Mouse (Mus musculus) lung, embryonic 15.5 days (tissue): Measurements from ENCODE around the gene Padi6. TPM values are rescaled to one million over a fixed set of nuclear protein-coding genes. Genes with fewer than 3 reads are reported as not detected.

ENCODE experiments used
- ATAC-seq: fragments of 200-750 bp; cut with Nextera tagmentation; 2 replicates; pipeline ENCODE4 v1.8.0; 2017; ENCODE audit warnings: moderate number of reproducible peaks, borderline replicate concordance; ENCODE audit not compliant: low FRiP score, low TSS enrichment; ENCODE audit errors: extremely low read depth
- H3K27ac ChIP-seq: fragments of 300-500 bp; sonication (generic); 2 replicates; pipeline ENCODE4 v1.5.1; 2015; ENCODE audit warnings: moderate library complexity, mild to moderate bottlenecking, inconsistent platforms
- H3K27me3 ChIP-seq: fragments of 300-500 bp; sonication (generic); 2 replicates; pipeline ENCODE4 v1.6.1; 2015; ENCODE audit warnings: inconsistent platforms
- H3K36me3 ChIP-seq: fragments of 300-500 bp; sonication (generic); 2 replicates; pipeline ENCODE4 v1.6.1; 2015; ENCODE audit warnings: inconsistent platforms
- H3K4me1 ChIP-seq: fragments of 300-500 bp; sonication (generic); 2 replicates; pipeline ENCODE4 v1.6.1; 2015; ENCODE audit warnings: inconsistent platforms
- H3K4me2 ChIP-seq: fragments of 300-500 bp; sonication (generic); 2 replicates; pipeline ENCODE4 v1.6.1; 2015; ENCODE audit warnings: inconsistent platforms, mild to moderate bottlenecking, moderate library complexity
- H3K4me3 ChIP-seq: fragments of 300-500 bp; sonication (generic); 2 replicates; pipeline ENCODE4 v1.5.1; 2015; ENCODE audit warnings: mild to moderate bottlenecking, inconsistent platforms
- H3K9ac ChIP-seq: fragments of 300-500 bp; sonication (generic); 2 replicates; pipeline ENCODE4 v1.6.1; 2015; ENCODE audit warnings: inconsistent platforms
- H3K9me3 ChIP-seq: fragments of 300-500 bp; sonication (generic); 2 replicates; pipeline ENCODE4 v1.6.1; 2016; ENCODE audit warnings: inconsistent platforms
- WGBS: fragments of 180-500 bp; shearing (Covaris S2); methylation state at CpG from one replicate; pipeline ENCODE4 v1.1.7; 2015; 5-methylcytosine and 5-hydroxymethylcytosine counted together
- polyA plus RNA-seq: library from polyadenylated mRNA; unstranded; fragments of >200 nt; fragmentation: Nextera tagmentation; extraction: Ambion mirVana; gene quantifications from 2 replicates; pipeline ENCODE4 v1.2.1, GENCODE M21; 2015

The Padi6 gene
- 0.06 TPM in 1 of 2 replicates, not detected in the other for polyA plus RNA-seq

DNA sequence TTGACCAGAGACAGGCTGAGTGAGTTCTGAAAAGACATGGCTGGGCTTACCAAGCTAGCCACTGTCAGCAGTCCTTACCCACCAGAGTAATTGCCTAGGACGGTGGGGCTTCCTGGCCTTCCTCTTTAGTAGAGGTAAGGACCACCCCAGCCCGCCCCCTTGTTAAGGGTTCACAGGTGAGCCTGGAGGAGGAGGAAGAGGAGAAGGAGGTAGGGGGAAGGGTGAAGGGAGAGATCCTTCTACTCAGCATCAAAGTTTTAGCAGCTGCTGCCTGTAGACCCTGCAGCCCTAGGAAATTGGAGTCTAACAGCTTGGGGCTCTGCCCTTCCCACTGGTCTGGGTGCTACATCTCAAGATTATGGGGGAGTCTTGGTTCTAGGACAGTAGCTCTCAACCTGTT is at the start of gene Padi6:
Padi6 (minus strand) TSS at position 101 of the 400 bp plus-strand sequence.
- ATAC-seq = no peak
- Histone ChIP-seq H3K4me1 (peaks cover 1% of the 10 kb centered on the region; the same call in 1 of the 2 replicates), H3K4me3 (no peak within 1 kb of the TSS), H3K27ac (no peak within 1 kb of the TSS), H3K27me3 (no peaks in the 10 kb centered on the region), H3K4me2 (no peak within 1 kb of the TSS), H3K9ac (no peak within 1 kb of the TSS), H3K9me3 (no peaks in the 10 kb centered on the region), H3K36me3 (no peaks in the 10 kb centered on the region)
- 77% methylated on average over 2 of the region's 2 CpGs for WGBS

DNA sequence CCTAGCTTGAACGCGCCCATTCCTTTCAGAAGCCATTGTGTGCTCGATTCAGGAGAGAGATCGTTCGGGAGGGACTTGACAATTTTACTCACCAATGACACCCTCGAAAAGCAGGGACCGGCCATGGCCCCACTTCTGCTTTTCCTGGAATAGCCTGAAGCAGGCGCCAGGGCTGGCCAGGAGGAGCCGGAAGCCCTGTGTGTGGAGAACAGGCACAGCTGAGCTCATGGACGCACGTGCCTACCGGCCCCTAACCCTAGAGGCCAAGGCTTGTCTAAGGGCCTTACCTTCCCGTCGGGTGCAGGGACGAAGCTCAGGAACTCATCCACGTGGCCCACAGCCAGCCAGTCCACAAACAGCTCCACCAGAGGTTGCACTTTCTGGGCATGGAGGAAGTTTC is 48.6 kb upstream of the Padi6 start:
- 78% methylated on average over 16 of the region's 16 CpGs for WGBS
- Histone ChIP-seq H3K4me1 (no peaks in the 10 kb centered on the region), H3K4me2 (no peak overlapping the region), H3K27ac (no peak overlapping the region), H3K36me3 (no peaks in the 10 kb centered on the region), H3K9ac (no peak overlapping the region), H3K4me3 (no peak overlapping the region), H3K27me3 (no peaks in the 10 kb centered on the region), H3K9me3 (no peaks in the 10 kb centered on the region)
- no peak for ATAC-seq

DNA sequence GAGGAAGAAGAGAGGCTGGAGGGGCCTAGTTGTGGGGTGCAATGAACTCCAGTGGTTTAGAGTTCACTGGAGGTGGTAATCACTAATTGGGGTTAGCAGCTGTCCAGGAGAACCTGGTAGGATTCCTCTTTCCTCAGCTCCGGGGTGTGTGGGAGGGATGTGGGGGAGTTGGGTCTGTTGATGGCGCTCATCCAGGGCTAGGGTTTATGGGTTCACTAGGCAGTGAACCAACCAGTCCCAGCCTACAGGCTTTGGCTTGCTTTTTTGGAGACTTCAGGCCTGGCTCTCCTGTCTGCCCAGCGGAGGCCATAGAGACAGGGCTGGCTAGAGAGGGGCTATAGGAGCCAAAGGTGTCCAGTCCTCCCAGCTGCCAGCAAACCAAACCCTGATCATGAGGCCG is 47.5 kb upstream of the Padi6 start:
- H3K36me3 ChIP-seq = no peaks in the 10 kb centered on the region
- H3K27ac ChIP-seq = no peak overlapping the region
- no peak overlapping the region for H3K4me3 ChIP-seq
- no peaks in the 10 kb centered on the region for H3K9me3 ChIP-seq
- no peak overlapping the region for H3K9ac ChIP-seq
- H3K4me2 ChIP-seq = no peak overlapping the region
- WGBS = 78% methylated on average over 4 of the region's 4 CpGs
- ATAC-seq = no peak
- H3K4me1 ChIP-seq = no peaks in the 10 kb centered on the region
- no peaks in the 10 kb centered on the region for H3K27me3 ChIP-seq

DNA sequence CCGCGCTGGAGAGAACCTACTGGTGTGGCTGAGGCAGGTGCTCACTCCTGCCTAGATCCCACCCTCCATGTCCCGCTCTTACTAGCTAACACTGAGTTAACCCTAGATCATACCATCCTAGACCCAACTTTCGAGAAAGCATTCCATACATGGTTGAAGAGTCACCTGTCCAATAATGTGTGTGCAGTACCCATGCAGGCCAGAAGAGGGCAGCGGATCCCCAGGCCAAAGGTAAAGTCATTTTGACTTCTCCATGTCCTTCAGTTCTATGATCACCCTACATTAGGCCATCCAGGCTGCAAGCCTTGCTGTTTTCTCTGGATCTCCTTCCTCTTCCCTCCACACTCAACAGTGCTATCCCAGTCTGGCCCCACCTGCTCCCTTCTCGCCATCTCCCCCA is 46.5 kb upstream of the Padi6 start:
- Histone ChIP-seq H3K27ac (no peak overlapping the region), H3K4me3 (no peak overlapping the region), H3K27me3 (no peaks in the 10 kb centered on the region), H3K9me3 (no peaks in the 10 kb centered on the region), H3K4me1 (no peaks in the 10 kb centered on the region), H3K4me2 (no peak overlapping the region), H3K9ac (no peak overlapping the region), H3K36me3 (no peaks in the 10 kb centered on the region)
- WGBS = 46% methylated on average over 6 of the region's 6 CpGs
- ATAC-seq = no peak

DNA sequence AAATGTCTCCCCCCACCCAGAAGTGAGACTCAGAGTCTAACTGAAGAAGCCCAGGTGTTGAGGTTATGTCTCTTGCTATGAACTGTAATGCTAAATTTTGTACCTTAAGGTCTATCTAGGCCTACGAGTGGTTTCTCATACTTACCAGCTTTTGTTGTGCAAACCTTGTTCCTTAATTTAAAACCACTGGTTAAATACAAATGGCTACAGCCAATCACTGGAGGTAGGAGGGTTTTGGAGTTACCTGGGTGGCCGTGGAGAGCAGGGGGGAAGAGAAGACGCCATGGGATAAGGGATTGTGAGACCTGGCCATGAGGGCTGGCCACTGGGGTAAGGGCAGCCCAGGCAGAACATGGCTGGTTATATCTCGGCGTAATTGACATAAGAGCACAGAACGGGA is 45.8 kb upstream of the Padi6 start:
- Histone ChIP-seq H3K4me2 (no peak overlapping the region), H3K9me3 (no peaks in the 10 kb centered on the region), H3K27ac (no peak overlapping the region), H3K4me1 (no peaks in the 10 kb centered on the region), H3K36me3 (no peaks in the 10 kb centered on the region), H3K9ac (no peak overlapping the region), H3K4me3 (no peak overlapping the region), H3K27me3 (no peaks in the 10 kb centered on the region)
- WGBS = 80% methylated on average over 6 of the region's 6 CpGs
- no peak for ATAC-seq

DNA sequence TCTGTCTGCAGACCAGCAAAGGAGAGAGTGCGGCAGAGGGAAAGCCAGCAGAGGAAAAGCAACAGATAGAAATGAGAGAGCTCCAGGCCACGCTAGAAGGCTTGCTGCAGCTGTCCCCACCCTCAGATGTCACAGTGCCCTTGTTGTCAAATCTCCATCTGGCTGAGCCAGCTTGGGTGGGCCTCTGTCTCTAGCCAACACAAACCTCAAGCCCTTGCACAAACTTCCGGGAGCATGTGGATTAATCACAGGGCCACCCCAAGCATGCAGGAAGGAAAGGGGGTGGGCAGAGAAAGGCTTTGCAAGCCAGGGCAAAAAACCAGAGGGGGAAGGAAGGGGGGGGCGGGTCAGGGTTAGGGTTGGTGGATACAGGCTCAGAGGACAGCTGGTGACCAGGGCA is 45.0 kb upstream of the Padi6 start:
- no peak overlapping the region for H3K4me2 ChIP-seq
- no peak overlapping the region for H3K9ac ChIP-seq
- no peaks in the 10 kb centered on the region for H3K27me3 ChIP-seq
- H3K27ac ChIP-seq = no peak overlapping the region
- no peaks in the 10 kb centered on the region for H3K4me1 ChIP-seq
- WGBS = 47% methylated on average over 4 of the region's 4 CpGs
- H3K36me3 ChIP-seq = no peaks in the 10 kb centered on the region
- no peaks in the 10 kb centered on the region for H3K9me3 ChIP-seq
- no peak overlapping the region for H3K4me3 ChIP-seq
- ATAC-seq = no peak

DNA sequence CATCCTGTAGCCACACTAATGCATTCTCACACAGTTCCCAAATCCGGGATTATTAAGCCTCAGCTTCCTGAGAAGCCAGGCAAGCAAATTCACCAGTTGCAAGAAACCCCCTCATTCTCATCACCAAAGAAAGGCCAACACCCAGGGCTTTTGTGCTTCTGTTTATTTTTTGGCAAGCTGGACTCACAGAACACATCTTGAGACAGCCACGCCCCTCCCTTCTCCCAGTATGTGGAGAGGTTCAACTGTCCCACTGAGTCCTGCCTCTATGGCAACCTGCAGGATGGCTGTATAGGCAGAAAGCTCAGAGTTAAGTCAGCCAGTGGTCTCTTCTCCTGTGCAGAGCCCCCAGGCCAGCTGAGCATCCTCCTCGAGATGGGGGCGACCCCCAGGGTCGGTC is 42.8 kb upstream of the Padi6 start:
- no peak overlapping the region for H3K9ac ChIP-seq
- no peak overlapping the region for H3K27ac ChIP-seq
- no peaks in the 10 kb centered on the region for H3K27me3 ChIP-seq
- H3K4me2 ChIP-seq = no peak overlapping the region
- H3K9me3 ChIP-seq = no peaks in the 10 kb centered on the region
- no peaks in the 10 kb centered on the region for H3K36me3 ChIP-seq
- ATAC-seq = no peak
- WGBS = 74% methylated on average over 5 of the region's 5 CpGs
- no peak overlapping the region for H3K4me3 ChIP-seq
- peaks cover 2% of the 10 kb centered on the region; the same call in 1 of the 2 replicates for H3K4me1 ChIP-seq

DNA sequence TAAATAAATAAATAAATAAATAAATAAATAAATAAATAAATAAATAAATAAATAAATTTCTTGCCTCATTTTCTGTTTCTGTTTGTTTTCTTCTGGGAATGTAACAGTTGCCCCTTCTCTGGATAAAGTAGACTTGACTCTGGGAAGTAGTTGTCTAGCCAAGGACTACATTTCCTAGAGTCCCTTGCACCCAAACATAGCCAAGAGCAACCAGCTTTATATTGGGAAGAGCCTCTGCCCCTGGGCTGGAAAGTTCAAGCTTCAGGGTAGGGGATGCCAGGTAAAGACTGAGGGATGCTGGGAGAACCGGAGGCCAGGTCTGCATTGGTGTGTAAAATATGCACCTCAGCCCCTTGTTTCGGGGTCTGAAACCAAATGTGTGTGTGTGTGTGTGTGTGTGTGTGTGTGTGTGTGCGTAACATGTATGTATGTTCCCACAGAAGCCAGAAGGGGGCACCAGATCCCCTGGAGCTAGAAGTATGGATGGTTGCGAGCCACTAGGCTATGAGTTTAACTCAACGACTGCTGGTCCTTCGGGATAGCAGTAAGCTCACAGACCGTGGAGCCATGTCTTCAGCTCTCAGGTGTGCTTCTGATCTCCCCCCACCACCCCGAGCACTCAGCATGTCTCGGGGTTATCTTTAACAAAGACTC is 42.0 kb upstream of the Padi6 start:
- Histone ChIP-seq H3K4me2 (no peak overlapping the region), H3K27ac (no peak overlapping the region), H3K9ac (no peak overlapping the region), H3K4me3 (no peak overlapping the region), H3K27me3 (no peaks in the 10 kb centered on the region), H3K36me3 (no peaks in the 10 kb centered on the region), H3K9me3 (no peaks in the 10 kb centered on the region), H3K4me1 (peaks cover 8% of the 10 kb centered on the region; the same call in 1 of the 2 replicates)
- WGBS = 87% methylated on average over 9 of the region's 9 CpGs
- no peak for ATAC-seq

DNA sequence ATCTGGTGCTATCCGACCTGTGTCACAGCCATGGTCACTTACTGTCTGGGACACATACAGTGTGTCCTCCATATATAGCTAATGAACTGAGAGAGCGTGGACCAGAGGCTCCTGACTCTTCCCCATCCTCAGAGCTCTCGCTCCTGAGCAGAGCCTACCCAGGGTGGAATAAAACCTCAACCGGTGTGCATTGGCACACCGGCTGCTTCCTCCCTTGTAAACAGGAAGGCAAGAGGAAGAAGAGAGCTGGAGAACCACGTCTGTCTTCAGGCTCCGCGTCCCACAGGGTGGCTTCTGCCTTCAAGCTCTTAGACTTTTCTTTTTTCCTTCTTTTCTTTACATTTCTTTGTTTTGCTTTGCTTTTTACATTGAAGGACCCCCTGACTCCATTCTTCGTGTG is 40.4 kb upstream of the Padi6 start:
- no peak overlapping the region for H3K4me3 ChIP-seq
- no peaks in the 10 kb centered on the region for H3K9me3 ChIP-seq
- H3K36me3 ChIP-seq = no peaks in the 10 kb centered on the region
- no peak overlapping the region for H3K27ac ChIP-seq
- peaks cover 8% of the 10 kb centered on the region; the same call in 1 of the 2 replicates for H3K4me1 ChIP-seq
- H3K27me3 ChIP-seq = no peaks in the 10 kb centered on the region
- no peak overlapping the region for H3K9ac ChIP-seq
- ATAC-seq = no peak
- H3K4me2 ChIP-seq = no peak overlapping the region
- 80% methylated on average over 9 of the region's 9 CpGs for WGBS

DNA sequence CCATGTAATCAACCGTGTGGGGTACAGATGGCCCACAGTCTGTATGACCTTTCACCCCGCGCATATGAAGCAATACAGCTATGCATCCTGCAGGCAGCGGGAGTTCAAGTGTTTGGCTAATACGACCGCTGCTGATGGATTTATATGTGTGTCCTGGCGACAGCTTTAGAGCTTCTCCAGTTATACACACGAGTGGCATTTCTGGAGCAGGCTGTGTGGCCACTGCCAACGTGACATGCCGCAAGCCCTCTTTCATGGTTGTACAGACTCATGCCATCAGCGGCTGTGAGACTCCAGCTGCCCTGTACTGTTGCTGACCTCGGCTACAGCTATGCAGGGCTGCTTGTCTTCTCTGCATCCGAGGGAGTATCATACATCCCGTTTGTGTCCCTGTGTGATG is 38.1 kb upstream of the Padi6 start:
- H3K27ac ChIP-seq = no peak overlapping the region
- H3K9me3 ChIP-seq = no peaks in the 10 kb centered on the region
- H3K4me2 ChIP-seq = no peak overlapping the region
- H3K27me3 ChIP-seq = no peaks in the 10 kb centered on the region
- H3K9ac ChIP-seq = no peak overlapping the region
- H3K4me3 ChIP-seq = no peak overlapping the region
- no peak; the same call in 1 of the 2 replicates for ATAC-seq
- H3K36me3 ChIP-seq = no peaks in the 10 kb centered on the region
- 49% methylated on average over 14 of the region's 14 CpGs for WGBS
- H3K4me1 ChIP-seq = peaks cover 8% of the 10 kb centered on the region; the same call in 1 of the 2 replicates

DNA sequence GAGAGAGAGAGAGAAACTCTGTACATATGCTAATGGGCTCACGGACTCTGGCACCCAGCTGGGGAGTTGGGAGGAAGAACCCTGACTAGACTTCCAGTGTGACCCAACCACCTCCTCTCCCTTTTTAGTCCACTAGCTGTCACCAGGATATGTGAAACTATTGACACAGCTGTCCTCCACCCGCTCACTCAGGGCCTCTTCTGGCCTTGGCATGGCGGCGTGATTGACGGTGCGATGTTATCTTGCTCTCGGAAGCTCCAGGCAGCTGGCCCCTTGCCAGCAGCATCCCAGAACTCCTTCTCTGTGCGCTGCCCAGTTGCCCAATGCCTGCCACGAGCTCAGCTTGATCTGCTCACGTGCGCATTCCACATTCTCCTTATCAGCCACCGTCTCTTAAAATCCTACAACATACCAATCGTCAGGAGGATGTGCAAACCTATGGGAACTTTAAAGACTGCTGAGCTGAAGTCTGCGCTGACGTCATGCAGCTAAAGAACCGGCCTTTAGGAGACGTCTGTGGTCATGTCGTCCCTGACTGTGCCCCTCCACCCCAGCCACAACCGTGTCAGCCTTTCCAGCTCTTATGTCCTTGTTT is 37.5 kb upstream of the Padi6 start:
- Histone ChIP-seq H3K4me1 (peaks cover 8% of the 10 kb centered on the region; the same call in 1 of the 2 replicates), H3K4me3 (no peak overlapping the region), H3K27ac (no peak overlapping the region), H3K9ac (no peak overlapping the region), H3K9me3 (no peaks in the 10 kb centered on the region), H3K4me2 (peak overlapping the region; percentile 2; the same call in 1 of the 2 replicates), H3K36me3 (no peaks in the 10 kb centered on the region), H3K27me3 (no peaks in the 10 kb centered on the region)
- ATAC-seq = peak; percentile 28
- WGBS = 12% methylated on average over 18 of the region's 19 CpGs

DNA sequence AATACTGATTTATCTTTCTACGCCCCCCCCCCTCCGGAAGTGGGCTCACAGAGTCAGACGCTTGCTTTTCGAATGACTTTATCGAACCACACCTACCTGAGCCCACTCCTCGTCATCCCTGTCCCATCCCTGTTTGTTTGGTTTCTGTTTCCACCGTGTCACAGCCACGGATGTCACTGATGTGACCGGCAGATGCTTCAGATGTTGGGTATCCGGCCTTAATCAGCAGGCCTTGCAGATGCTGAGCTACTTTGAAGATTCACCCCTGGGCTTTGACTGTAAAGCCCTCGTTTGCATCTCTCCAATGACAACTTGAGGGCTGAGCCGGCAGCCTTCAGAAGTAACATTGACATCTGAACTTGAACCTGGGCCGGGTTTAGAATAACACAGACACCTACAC is 34.2 kb upstream of the Padi6 start:
- ATAC-seq = no peak
- H3K36me3 ChIP-seq = no peaks in the 10 kb centered on the region

More for the DNA sequence above, 34.2 kb upstream of the Padi6 start:
- Histone ChIP-seq H3K27me3 (no peaks in the 10 kb centered on the region), H3K9ac (no peak overlapping the region), H3K27ac (no peak overlapping the region), H3K4me2 (no peak overlapping the region), H3K4me3 (no peak overlapping the region), H3K9me3 (no peaks in the 10 kb centered on the region), H3K4me1 (peaks cover 8% of the 10 kb centered on the region; the same call in 1 of the 2 replicates)
- WGBS = 54% methylated on average over 13 of the region's 13 CpGs
